Mouse (Mus musculus) neural tube, embryonic 15.5 days (tissue): Measurements from ENCODE around the gene Nutf2. TPM values are rescaled to one million over a fixed set of nuclear protein-coding genes. Genes with fewer than 3 reads are reported as not detected.
A peak's percentile ranks its signal among the peaks of the same experiment; 100 is the strongest.

Experiments
- ATAC-seq: fragments of 200-750 bp; cut with Nextera tagmentation; 2 replicates; pipeline ENCODE4 v1.8.0; 2017; ENCODE audit warnings: mild to moderate bottlenecking, moderate TSS enrichment, moderate library complexity; ENCODE audit not compliant: low FRiP score
- H3K27ac ChIP-seq: fragments of 300-500 bp; sonication (generic); replicated peaks from 2 replicates; pipeline ENCODE4 v1.5.1; 2015; ENCODE audit warnings: mild to moderate bottlenecking, inconsistent platforms
- H3K27me3 ChIP-seq: fragments of 300-500 bp; sonication (generic); replicated peaks from 2 replicates; pipeline ENCODE4 v1.6.1; 2015; ENCODE audit warnings: inconsistent platforms
- H3K36me3 ChIP-seq: fragments of 300-500 bp; sonication (generic); 2 replicates; pipeline ENCODE4 v1.6.1; 2015; ENCODE audit warnings: inconsistent platforms
- H3K4me1 ChIP-seq: fragments of 300-500 bp; sonication (generic); 2 replicates; pipeline ENCODE4 v1.6.1; 2015; ENCODE audit warnings: inconsistent platforms
- H3K4me2 ChIP-seq: fragments of 300-500 bp; sonication (generic); 2 replicates; pipeline ENCODE4 v1.6.1; 2015; ENCODE audit warnings: inconsistent platforms, mild to moderate bottlenecking, moderate library complexity
- H3K4me3 ChIP-seq: fragments of 300-500 bp; sonication (generic); replicated peaks from 2 replicates; pipeline ENCODE4 v1.5.1; 2015; ENCODE audit warnings: mild to moderate bottlenecking, inconsistent platforms
- H3K9ac ChIP-seq: fragments of 300-500 bp; sonication (generic); replicated peaks from 2 replicates; pipeline ENCODE4 v1.6.1; 2015; ENCODE audit warnings: mild to moderate bottlenecking, inconsistent platforms
- H3K9me3 ChIP-seq: fragments of 300-500 bp; sonication (generic); replicated peaks from 2 replicates; pipeline ENCODE4 v1.6.1; 2016; ENCODE audit warnings: inconsistent platforms
- WGBS: fragments of 180-500 bp; shearing (Covaris S2); methylation state at CpG from one replicate; pipeline ENCODE4 v1.1.7; 2015; ENCODE audit warnings: mixed read lengths; 5-methylcytosine and 5-hydroxymethylcytosine counted together
- polyA plus RNA-seq: library from polyadenylated mRNA; unstranded; fragments of >200 nt; fragmentation: Nextera tagmentation; extraction: Ambion mirVana; gene quantifications from 2 replicates; pipeline ENCODE4 v1.2.1, GENCODE M21; 2015

The Nutf2 gene
- polyA plus RNA-seq, 1 experiment from 2014 or later, result 145 TPM

- Histone ChIP-seq H3K4me1 (peaks cover 10% of the 10 kb centered on the region), H3K9me3 (no peaks in the 10 kb centered on the region), H3K27ac (no peak overlapping the region), H3K27me3 (no peaks in the 10 kb centered on the region), H3K4me3 (no peak overlapping the region), H3K9ac (no peak overlapping the region), H3K36me3 (peaks cover 62% of the 10 kb centered on the region), H3K4me2 (no peak overlapping the region)
- no peak; the same call in 1 of the 2 replicates for ATAC-seq
- 86% methylated on average over 6 of the region's 6 CpGs for WGBS
Measured at GRCm38 (mm10) chr8:105892432-105892831, 32.1 kb downstream of the Nutf2 start.

- peak; percentile 88 for ATAC-seq
- Histone ChIP-seq H3K27ac (peak within 1 kb of the TSS; percentile 60), H3K4me1 (peaks cover 10% of the 10 kb centered on the region), H3K27me3 (no peaks in the 10 kb centered on the region), H3K9me3 (no peaks in the 10 kb centered on the region), H3K9ac (no peak within 1 kb of the TSS; the same call in 1 of the 2 replicates), H3K36me3 (peaks cover 53% of the 10 kb centered on the region), H3K4me3 (no peak within 1 kb of the TSS), H3K4me2 (peak within 1 kb of the TSS; percentile 33)
- WGBS, result 4% methylated on average over 11 of the region's 11 CpGs
Measured at GRCm38 (mm10) chr8:105893339-105893738, 33.0 kb downstream of the Nutf2 start, which contains the start of gene Nrn1l. Gene Nrn1l, plus strand, starts transcription at chr8:105893567.

- no peak for ATAC-seq
- no peak overlapping the region for H3K4me3 ChIP-seq
Measured at GRCm38 (mm10) chr8:105897801-105898480, 37.6 kb downstream of the Nutf2 start.

GRCm38 (mm10) chr8:105900180-105900940 is 40.0 kb downstream of the Nutf2 start, which contains the start of gene Pskh1:
Gene Pskh1, plus strand, starts transcription at chr8:105900441.
- Histone ChIP-seq H3K4me1 (peaks cover 12% of the 10 kb centered on the region), H3K9ac (peak within 1 kb of the TSS; percentile 99), H3K36me3 (no peaks in the 10 kb centered on the region), H3K27ac (peak within 1 kb of the TSS; percentile 91), H3K4me2 (peak within 1 kb of the TSS; percentile 74), H3K9me3 (no peaks in the 10 kb centered on the region), H3K4me3 (peak within 1 kb of the TSS; percentile 98), H3K27me3 (no peaks in the 10 kb centered on the region)
- whole genome bisulfite sequencing, result under 1% methylated on average over 67 of the region's 68 CpGs
- ATAC-seq, result peak; percentile 96

More at GRCm38 (mm10) chr8:105897801-105898480, 37.6 kb downstream of the Nutf2 start:
- Histone ChIP-seq H3K27ac (no peak overlapping the region), H3K27me3 (no peaks in the 10 kb centered on the region), H3K4me1 (peaks cover 22% of the 10 kb centered on the region), H3K9me3 (no peaks in the 10 kb centered on the region), H3K9ac (no peak overlapping the region), H3K36me3 (peaks cover 9% of the 10 kb centered on the region; the same call in 1 of the 2 replicates), H3K4me2 (no peak overlapping the region)
- WGBS, result 84% methylated on average over 9 of the region's 9 CpGs

GRCm38 (mm10) chr8:105900941-105901616 is 40.7 kb downstream of the Nutf2 start:
- H3K27me3 ChIP-seq, result no peaks in the 10 kb centered on the region
- no peak for ATAC-seq
- peak overlapping the region; percentile 98 for H3K4me3 ChIP-seq
- peak overlapping the region; percentile 74 for H3K4me2 ChIP-seq
- H3K27ac ChIP-seq, result peak overlapping the region; percentile 91
- H3K36me3 ChIP-seq, result no peaks in the 10 kb centered on the region
- peaks cover 12% of the 10 kb centered on the region for H3K4me1 ChIP-seq
- peak overlapping the region; percentile 99 for H3K9ac ChIP-seq
- H3K9me3 ChIP-seq, result no peaks in the 10 kb centered on the region
- 39% methylated on average over 16 of the region's 16 CpGs for WGBS

GRCm38 (mm10) chr8:105919390-105919789 is 59.0 kb downstream of the Nutf2 start:
- H3K9me3 ChIP-seq, result no peaks in the 10 kb centered on the region
- no peak overlapping the region for H3K27ac ChIP-seq
- no peaks in the 10 kb centered on the region for H3K27me3 ChIP-seq
- WGBS, result 91% methylated on average over 3 of the region's 3 CpGs
- ATAC-seq, result no peak
- H3K4me1 ChIP-seq, result no peaks in the 10 kb centered on the region
- no peak overlapping the region for H3K4me3 ChIP-seq
- H3K9ac ChIP-seq, result no peak overlapping the region
- no peak overlapping the region for H3K4me2 ChIP-seq
- H3K36me3 ChIP-seq, result peaks cover 9% of the 10 kb centered on the region

GRCm38 (mm10) chr8:105925123-105925522 is 64.7 kb downstream of the Nutf2 start:
- ATAC-seq, result no peak
- WGBS, result 79% methylated on average over 3 of the region's 3 CpGs
- Histone ChIP-seq H3K27ac (no peak overlapping the region), H3K4me3 (no peak overlapping the region), H3K9ac (no peak overlapping the region), H3K9me3 (no peaks in the 10 kb centered on the region), H3K27me3 (no peaks in the 10 kb centered on the region), H3K4me1 (no peaks in the 10 kb centered on the region), H3K36me3 (0 out of 2 replicates have a peak, but pooled peaks cover 7% of the 10 kb centered on the region), H3K4me2 (no peak overlapping the region)

Other genes starting within 250 kb of the Nutf2 start
- gene Ctcf, start 224.0 kb upstream of the Nutf2 start, polyA plus RNA-seq, result 87.0 and 113 TPM in 2 replicates
- 1.2 and 1.9 TPM in 2 replicates for gene Agrp, start 223.2 kb upstream of the Nutf2 start, polyA plus RNA-seq
- 21.5 and 28.5 TPM in 2 replicates for gene Carmil2, start 174.3 kb upstream of the Nutf2 start, polyA plus RNA-seq
- gene Acd, start 159.5 kb upstream of the Nutf2 start, polyA plus RNA-seq, result 81.1 and 89.4 TPM in 2 replicates
- 47.9 and 59.6 TPM in 2 replicates for gene Pard6a, start 159.4 kb upstream of the Nutf2 start, polyA plus RNA-seq
- 0.22 and 0.35 TPM in 2 replicates for gene 4933405L10Rik, start 152.9 kb upstream of the Nutf2 start, polyA plus RNA-seq
- 13.9 and 16.2 TPM in 2 replicates for gene Enkd1, start 152.4 kb upstream of the Nutf2 start, polyA plus RNA-seq
- gene Gfod2, start 101.9 kb upstream of the Nutf2 start, polyA plus RNA-seq, result 60.5 and 73.8 TPM in 2 replicates
- gene Ranbp10, start 33.2 kb upstream of the Nutf2 start, polyA plus RNA-seq, result 9.9 and 10.4 TPM in 2 replicates
- gene Tsnaxip1, start 32.8 kb upstream of the Nutf2 start, polyA plus RNA-seq, result 0.28 and 0.47 TPM in 2 replicates
- gene Cenpt, start 7.3 kb upstream of the Nutf2 start, polyA plus RNA-seq, result 47.5 and 49.3 TPM in 2 replicates
- gene Thap11, start 5.4 kb upstream of the Nutf2 start, polyA plus RNA-seq, result 55.8 and 58.3 TPM in 2 replicates
- 45.3 and 46.5 TPM in 2 replicates for gene Edc4, start 20.3 kb downstream of the Nutf2 start, polyA plus RNA-seq
- 1.4 and 1.5 TPM in 2 replicates for gene Nrn1l, start 33.0 kb downstream of the Nutf2 start, polyA plus RNA-seq
- gene Pskh1, start 39.9 kb downstream of the Nutf2 start, polyA plus RNA-seq, result 9.3 and 14.9 TPM in 2 replicates
- 3.2 and 3.5 TPM in 2 replicates for gene Ctrl, start 73.3 kb downstream of the Nutf2 start, polyA plus RNA-seq
- 86.8 and 142 TPM in 2 replicates for gene Psmb10, start 77.9 kb downstream of the Nutf2 start, polyA plus RNA-seq
- gene Lcat, start 82.8 kb downstream of the Nutf2 start, polyA plus RNA-seq, result 3.1 and 3.3 TPM in 2 replicates
- 10.8 and 14.1 TPM in 2 replicates for gene Slc12a4, start 105.5 kb downstream of the Nutf2 start, polyA plus RNA-seq
- gene Dpep3, start 118.8 kb downstream of the Nutf2 start, polyA plus RNA-seq, result not detected in 2 replicates
- gene Dus2, start 130.8 kb downstream of the Nutf2 start, polyA plus RNA-seq, result 27.8 and 30.6 TPM in 2 replicates
- 0.14 TPM in 1 of 2 replicates, not detected in the other for gene Dpep2nb, start 145.4 kb downstream of the Nutf2 start, polyA plus RNA-seq
- 20.8 and 20.9 TPM in 2 replicates for gene Ddx28, start 151.3 kb downstream of the Nutf2 start, polyA plus RNA-seq
- 3.5 and 4.4 TPM in 2 replicates for gene Nfatc3, start 198.3 kb downstream of the Nutf2 start, polyA plus RNA-seq